Mouse (Mus musculus): ENCODE data around the gene Gpr3. TPM values are rescaled to one million over a fixed set of nuclear protein-coding genes. Genes with fewer than 3 reads are reported as not detected.

Gpr3 gene
- polyA plus RNA-seq, 2 experiments from 2014 or later, result not detected

- ATAC-seq, result peak; percentile 36
Observed at GRCm38 (mm10) chr4:133170056-133170524, 42.2 kb downstream of the Gpr3 start.

GRCm38 (mm10) chr4:133169237-133170055 lies 42.9 kb downstream of the Gpr3 start:
- peak; percentile 74 for ATAC-seq

- no peak for ATAC-seq
Observed at GRCm38 (mm10) chr4:133166773-133167172, 45.6 kb downstream of the Gpr3 start.

GRCm38 (mm10) chr4:133162196-133162595 lies 50.1 kb downstream of the Gpr3 start:
- peak; percentile 28 for ATAC-seq

- ATAC-seq, result no peak
Observed at GRCm38 (mm10) chr4:133160821-133161220, 51.5 kb downstream of the Gpr3 start.

GRCm38 (mm10) chr4:133160211-133160610 lies 52.1 kb downstream of the Gpr3 start:
- ATAC-seq, result no peak

- no peak for ATAC-seq
Observed at GRCm38 (mm10) chr4:133159646-133160045, 52.7 kb downstream of the Gpr3 start.

Other genes with a start within 250 kb of the Gpr3 start
- gene Fgr, start 238.4 kb downstream of the Gpr3 start, polyA plus RNA-seq (2017; shearing (Covaris generic)), result 1 to 10 TPM; 4.2 TPM
- gene Ahdc1, start 201.3 kb downstream of the Gpr3 start, polyA plus RNA-seq (2017; shearing (Covaris generic)), result 1 to 10 TPM; 2.1 TPM
- 100 to 1,000 TPM in 1 of 2 experiments, 10 to 100 TPM in 1; 83.0 to 104 TPM for gene Wasf2, start 82.0 kb downstream of the Gpr3 start, polyA plus RNA-seq (2017; shearing (Covaris generic))
- gene Cd164l2, start 405 bp downstream of the Gpr3 start, polyA plus RNA-seq (2017; shearing (Covaris generic)), result not detected
- gene Map3k6, start 28.3 kb upstream of the Gpr3 start, polyA plus RNA-seq (2017; shearing (Covaris generic)), result under 1 TPM in 1 of 2 experiments, not detected in 1; 0.42 TPM
- 10 to 100 TPM; 29.6 to 45.6 TPM for gene Sytl1, start 50.6 kb upstream of the Gpr3 start, polyA plus RNA-seq (2017; shearing (Covaris generic))
- 10 to 100 TPM; 72.4 to 77.5 TPM for gene Tmem222, start 65.3 kb upstream of the Gpr3 start, polyA plus RNA-seq (2017; shearing (Covaris generic))
- gene Wdtc1, start 140.9 kb upstream of the Gpr3 start, polyA plus RNA-seq (2017; shearing (Covaris generic)), result 1 to 10 TPM; 5.5 to 8.9 TPM
- gene Slc9a1, start 157.2 kb upstream of the Gpr3 start, polyA plus RNA-seq (2017; shearing (Covaris generic)), result 10 to 100 TPM; 10.4 to 11.3 TPM